Mouse (Mus musculus) stomach, postnatal 0 days (tissue): ENCODE results near the gene Zfp456. TPM values are rescaled to one million over a fixed set of nuclear protein-coding genes. Genes with fewer than 3 reads are reported as not detected.

Source experiments
- ATAC-seq: fragments of 200-750 bp; cut with Nextera tagmentation; 2 replicates; pipeline ENCODE4 v1.8.0; 2017; ENCODE audit not compliant: low FRiP score, low TSS enrichment
- DNase-seq: peaks from one replicate; pipeline ENCODE4 v3.0.0-alpha.2; 2016; ENCODE audit warnings: low spot score
- H3K27ac ChIP-seq: fragments of 300-500 bp; sonication (generic); replicated peaks from 2 replicates; pipeline ENCODE4 v1.5.1; 2014; ENCODE audit warnings: mild to moderate bottlenecking, control low read depth
- H3K27me3 ChIP-seq: fragments of 300-500 bp; sonication (generic); 2 replicates; pipeline ENCODE4 v1.6.1; 2014; ENCODE audit warnings: low read length; ENCODE audit not compliant: control insufficient read depth, insufficient read depth
- H3K36me3 ChIP-seq: fragments of 300-500 bp; sonication (generic); 2 replicates; pipeline ENCODE4 v1.6.1; 2014; ENCODE audit warnings: low read length, mixed read lengths; ENCODE audit not compliant: control insufficient read depth, insufficient read depth
- H3K4me1 ChIP-seq: fragments of 300-500 bp; sonication (generic); replicated peaks from 2 replicates; pipeline ENCODE4 v1.6.1; 2014; ENCODE audit warnings: antibody characterized with exemption; ENCODE audit not compliant: control insufficient read depth, insufficient read depth
- H3K4me2 ChIP-seq: fragments of 300-500 bp; sonication (generic); replicated peaks from 2 replicates; pipeline ENCODE4 v1.6.1; 2014; ENCODE audit warnings: low read depth, mild to moderate bottlenecking, control low read depth, moderate library complexity
- H3K4me3 ChIP-seq: fragments of 300-500 bp; sonication (generic); 2 replicates; pipeline ENCODE4 v1.5.1; 2014; ENCODE audit warnings: low read depth, low read length, control low read depth
- H3K9ac ChIP-seq: fragments of 300-500 bp; sonication (generic); 2 replicates; pipeline ENCODE4 v1.6.1; 2014; ENCODE audit warnings: mild to moderate bottlenecking, low read length, control low read depth, mixed read lengths
- H3K9me3 ChIP-seq: fragments of 300-500 bp; sonication (generic); 2 replicates; pipeline ENCODE4 v1.6.1; 2016; ENCODE audit warnings: low read length; ENCODE audit not compliant: control insufficient read depth
- CTCF ChIP-seq: IDR thresholded peaks from 2 replicates; pipeline ENCODE4 v1.5.1; 2016; ENCODE audit warnings: antibody characterized with exemption, low read depth, mild to moderate bottlenecking, moderate library complexity
- EP300 ChIP-seq: optimal IDR thresholded peaks from 2 replicates; pipeline ENCODE3; 2016; ENCODE audit warnings: antibody characterized with exemption
- WGBS: fragments of 180-500 bp; shearing (Covaris S2); extraction: QIAGEN DNeasy Blood & Tissue Kit; methylation state at CpG from one replicate; pipeline ENCODE4 v1.1.7; 2014; 5-methylcytosine and 5-hydroxymethylcytosine counted together
- polyA plus RNA-seq: library from polyadenylated mRNA; unstranded; fragments of >200 nt; fragmentation: Nextera tagmentation; extraction: Ambion mirVana; gene quantifications from 2 replicates; pipeline ENCODE4 v1.2.1, GENCODE M21; 2015

Zfp456 gene
- polyA plus RNA-seq, 1 experiment from 2014 or later: 1.0 TPM

- TF ChIP-seq CTCF (no peak), EP300 (no peak)
- ATAC-seq: no peak
- no peaks in the 10 kb centered on the region for H3K27me3 ChIP-seq
- H3K27ac ChIP-seq: no peak overlapping the region
- no peak overlapping the region for H3K4me2 ChIP-seq
- 0 out of 2 replicates have a peak, but pooled peaks cover 3% of the 10 kb centered on the region for H3K36me3 ChIP-seq
- WGBS: 83% methylated on average over 2 of the region's 2 CpGs
- no peak overlapping the region for H3K9ac ChIP-seq
- H3K4me1 ChIP-seq: no peaks in the 10 kb centered on the region
- no peaks in the 10 kb centered on the region for H3K9me3 ChIP-seq
- H3K4me3 ChIP-seq: no peak overlapping the region
- no peak for DNase-seq
Observed at GRCm38 (mm10) chr13:67343422-67343821, 32.2 kb downstream of the Zfp456 start.

- Histone ChIP-seq H3K36me3 (no peaks in the 10 kb centered on the region), H3K4me3 (peak overlapping the region; percentile 56), H3K9me3 (no peaks in the 10 kb centered on the region), H3K27me3 (no peaks in the 10 kb centered on the region), H3K27ac (peak overlapping the region; percentile 69), H3K4me1 (0 out of 2 replicates have a peak, but pooled peaks cover 2% of the 10 kb centered on the region), H3K9ac (peak overlapping the region; percentile 62), H3K4me2 (peak overlapping the region; percentile 69)
- peak; percentile 16; the same call in 1 of the 2 replicates for TF ChIP-seq CTCF
- no peak for TF ChIP-seq EP300
- ATAC-seq (no peak; the same call in 1 of the 2 replicates), DNase-seq (no peak)
- 66% methylated on average over 1 of the region's 1 CpGs for whole genome bisulfite sequencing
Observed at GRCm38 (mm10) chr13:67332877-67333276, 42.7 kb downstream of the Zfp456 start.

- Histone ChIP-seq H3K27ac (peak within 1 kb of the TSS; percentile 69), H3K4me3 (peak within 1 kb of the TSS; percentile 56), H3K9ac (peak within 1 kb of the TSS; percentile 62), H3K27me3 (no peaks in the 10 kb centered on the region), H3K4me2 (peak within 1 kb of the TSS; percentile 69), H3K4me1 (0 out of 2 replicates have a peak, but pooled peaks cover 2% of the 10 kb centered on the region), H3K9me3 (no peaks in the 10 kb centered on the region), H3K36me3 (no peaks in the 10 kb centered on the region)
- peak; percentile 79 for TF ChIP-seq CTCF
- no peak for TF ChIP-seq EP300
- DNase-seq: peak; percentile 85
- WGBS: 6% methylated on average over 17 of the region's 17 CpGs
- peak; percentile 97 for ATAC-seq
Observed at GRCm38 (mm10) chr13:67332019-67332724, 43.4 kb downstream of the Zfp456 start, which contains the start of gene Zfp595. TSS of gene Zfp595 (minus strand) at chr13:67332570.

Other genes starting within 250 kb of the Zfp456 start
- 4.1 and 4.2 TPM in 2 replicates for gene Rsl1, start 202.6 kb downstream of the Zfp456 start, polyA plus RNA-seq
- gene Zfp455, start 181.3 kb downstream of the Zfp456 start, polyA plus RNA-seq: 0.68 and 0.82 TPM in 2 replicates
- gene Zfp458, start 97.3 kb downstream of the Zfp456 start, polyA plus RNA-seq: 0.64 and 0.68 TPM in 2 replicates
- gene Zfp457, start 69.3 kb downstream of the Zfp456 start, polyA plus RNA-seq: 0.58 and 0.70 TPM in 2 replicates
- 1.1 and 1.2 TPM in 2 replicates for gene Zfp595, start 43.2 kb downstream of the Zfp456 start, polyA plus RNA-seq
- not detected in 2 replicates for gene Gm28044, start 15.3 kb downstream of the Zfp456 start, polyA plus RNA-seq
- 0.61 and 0.63 TPM in 2 replicates for gene Zfp953, start 15.2 kb downstream of the Zfp456 start, polyA plus RNA-seq
- 0.44 and 0.47 TPM in 2 replicates for gene Gm28041, start 77 bp downstream of the Zfp456 start, polyA plus RNA-seq
- gene Zfp429, start 24.0 kb upstream of the Zfp456 start, polyA plus RNA-seq: 4.1 and 4.8 TPM in 2 replicates
- gene Zfp459, start 45.6 kb upstream of the Zfp456 start, polyA plus RNA-seq: 1.3 and 1.5 TPM in 2 replicates
- 4.6 and 4.7 TPM in 2 replicates for gene Zfp874a, start 75.8 kb upstream of the Zfp456 start, polyA plus RNA-seq
- gene Zfp874b, start 108.4 kb upstream of the Zfp456 start, polyA plus RNA-seq: 1.9 and 2.4 TPM in 2 replicates
- gene Zfp58, start 124.7 kb upstream of the Zfp456 start, polyA plus RNA-seq: 5.6 and 5.8 TPM in 2 replicates
- gene Gm26965, start 150.3 kb upstream of the Zfp456 start, polyA plus RNA-seq: not detected in 2 replicates
- 27.4 and 29.3 TPM in 2 replicates for gene Zfp87, start 150.4 kb upstream of the Zfp456 start, polyA plus RNA-seq
- 3.8 and 4.1 TPM in 2 replicates for gene Zfp748, start 178.0 kb upstream of the Zfp456 start, polyA plus RNA-seq
- 1.6 and 1.9 TPM in 2 replicates for gene Zfp729b, start 233.9 kb upstream of the Zfp456 start, polyA plus RNA-seq